Mouse (Mus musculus) limb, embryonic 13.5 days (tissue): Measurements from ENCODE around the gene Hpgds. TPM values are rescaled to one million over a fixed set of nuclear protein-coding genes. Genes with fewer than 3 reads are reported as not detected.

Experiments used
- ATAC-seq: fragments of 200-750 bp; cut with Nextera tagmentation; 2 replicates; pipeline ENCODE4 v1.8.0; 2017; ENCODE audit warnings: low read depth, moderate number of reproducible peaks, moderate TSS enrichment; ENCODE audit not compliant: low FRiP score
- H3K27ac ChIP-seq: fragments of 300-500 bp; sonication (generic); 2 replicates; pipeline ENCODE4 v1.5.1; 2015; ENCODE audit warnings: inconsistent platforms, mild to moderate bottlenecking, moderate library complexity
- H3K27me3 ChIP-seq: fragments of 300-500 bp; sonication (generic); 2 replicates; pipeline ENCODE4 v1.6.1; 2015; ENCODE audit warnings: mild to moderate bottlenecking, inconsistent platforms
- H3K36me3 ChIP-seq: fragments of 300-500 bp; sonication (generic); 2 replicates; pipeline ENCODE4 v1.6.1; 2015; ENCODE audit warnings: inconsistent platforms, mild to moderate bottlenecking, moderate library complexity
- H3K4me1 ChIP-seq: fragments of 300-500 bp; sonication (generic); 2 replicates; pipeline ENCODE4 v1.6.1; 2015; ENCODE audit warnings: inconsistent platforms
- H3K4me2 ChIP-seq: fragments of 300-500 bp; sonication (generic); replicated peaks from 2 replicates; pipeline ENCODE4 v1.6.1; 2015; ENCODE audit warnings: inconsistent platforms, mild to moderate bottlenecking, moderate library complexity
- H3K4me3 ChIP-seq: fragments of 300-500 bp; sonication (generic); 2 replicates; pipeline ENCODE4 v1.5.1; 2015; ENCODE audit warnings: moderate library complexity, mild to moderate bottlenecking, inconsistent platforms
- H3K9ac ChIP-seq: fragments of 300-500 bp; sonication (generic); 2 replicates; pipeline ENCODE4 v1.6.1; 2015; ENCODE audit warnings: mild to moderate bottlenecking, inconsistent platforms
- H3K9me3 ChIP-seq: fragments of 300-500 bp; sonication (generic); 2 replicates; pipeline ENCODE4 v1.6.1; 2016; ENCODE audit warnings: inconsistent platforms
- WGBS: fragments of 180-500 bp; shearing (Covaris S2); methylation state at CpG from one replicate; pipeline ENCODE4 v1.1.7; 2015; 5-methylcytosine and 5-hydroxymethylcytosine counted together
- polyA plus RNA-seq: library from polyadenylated mRNA; unstranded; fragments of >200 nt; fragmentation: Nextera tagmentation; extraction: Ambion mirVana; gene quantifications from 2 replicates; pipeline ENCODE4 v1.2.1, GENCODE M21; 2015

Gene Hpgds
- polyA plus RNA-seq, 1 experiment from 2014 or later, result 12.3 TPM

DNA sequence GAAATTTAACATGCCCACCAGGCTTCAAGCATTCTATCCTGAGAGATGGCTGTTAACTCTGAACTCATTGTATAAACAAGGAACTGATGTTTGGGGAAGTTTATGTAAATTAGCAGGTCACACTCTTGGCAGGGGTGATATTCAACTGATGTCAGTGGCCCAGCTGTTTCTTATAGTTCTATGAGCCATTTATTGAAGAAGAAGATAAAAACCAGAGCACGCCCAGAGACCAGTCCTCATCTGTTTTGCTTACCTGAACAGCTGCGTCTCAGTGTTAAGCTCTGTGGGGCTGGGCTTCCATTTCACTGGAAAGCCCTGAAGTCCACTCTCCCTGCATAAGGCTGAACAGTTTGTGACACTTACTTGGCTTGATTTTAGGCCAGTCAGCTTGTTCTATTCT, 6.9 kb downstream of the Hpgds start:
- Histone ChIP-seq H3K27ac (no peak overlapping the region), H3K4me2 (no peak overlapping the region), H3K9me3 (no peaks in the 10 kb centered on the region), H3K27me3 (no peaks in the 10 kb centered on the region), H3K9ac (no peak overlapping the region), H3K4me3 (no peak overlapping the region), H3K4me1 (peaks cover 9% of the 10 kb centered on the region; the same call in 1 of the 2 replicates), H3K36me3 (no peaks in the 10 kb centered on the region)
- 24% methylated on average over 2 of the region's 2 CpGs for WGBS
- ATAC-seq, result no peak

DNA sequence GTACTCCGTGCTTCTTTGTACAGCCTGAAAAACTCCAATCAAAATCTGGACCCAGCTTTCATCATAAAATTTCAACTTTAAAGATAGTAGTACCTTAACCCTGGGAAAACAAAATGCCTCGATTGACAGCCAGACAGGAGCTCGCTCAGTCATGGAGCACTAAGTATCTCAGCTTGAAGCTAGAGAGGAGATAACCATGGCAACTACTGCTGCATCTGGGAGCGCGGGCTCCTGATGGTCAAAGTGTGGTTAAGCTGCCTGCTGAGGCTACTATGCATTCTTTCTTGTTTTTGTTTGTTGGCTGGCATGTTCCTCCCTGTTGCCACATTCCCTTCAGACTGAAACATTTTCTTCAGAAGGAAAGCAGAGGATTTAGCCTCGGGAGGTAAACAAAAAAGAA, 12.3 kb downstream of the Hpgds start:
- H3K27me3 ChIP-seq, result no peaks in the 10 kb centered on the region
- WGBS, result 77% methylated on average over 6 of the region's 6 CpGs
- no peaks in the 10 kb centered on the region for H3K9me3 ChIP-seq
- ATAC-seq, result no peak
- no peak overlapping the region for H3K4me3 ChIP-seq
- no peaks in the 10 kb centered on the region for H3K36me3 ChIP-seq
- H3K27ac ChIP-seq, result no peak overlapping the region
- no peak overlapping the region for H3K9ac ChIP-seq
- H3K4me2 ChIP-seq, result no peak overlapping the region
- no peaks in the 10 kb centered on the region for H3K4me1 ChIP-seq

DNA sequence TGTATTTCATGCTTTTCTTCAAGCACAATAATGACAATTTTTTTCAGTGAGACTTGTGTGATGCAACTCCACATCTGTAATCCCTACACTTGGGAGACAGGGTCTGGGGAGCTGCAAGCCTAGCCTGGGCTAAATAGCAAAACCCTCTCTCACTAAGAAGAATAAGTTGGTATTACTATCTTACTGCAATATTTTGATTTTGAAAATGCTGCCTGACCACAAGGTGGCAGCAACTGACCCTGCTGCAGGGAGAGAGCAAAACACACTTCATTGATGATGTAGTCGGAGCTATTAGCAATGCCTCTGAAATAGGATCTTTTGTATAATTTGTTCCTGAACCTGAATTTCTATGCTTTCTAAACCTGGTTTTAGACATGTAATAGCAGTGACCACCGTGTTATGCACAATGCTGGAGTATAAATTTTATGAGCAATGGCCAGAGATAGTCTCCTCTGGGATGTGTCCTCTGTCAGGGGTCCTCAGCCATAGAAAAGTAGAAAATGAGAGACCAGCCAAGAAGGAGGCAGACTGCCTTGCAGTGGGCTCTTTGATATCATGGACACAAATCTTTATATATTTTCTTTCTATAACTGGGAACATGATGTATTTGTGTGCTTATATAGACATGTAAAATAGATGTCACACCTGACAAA, 18.5 kb downstream of the Hpgds start:
- WGBS, result 18% methylated on average over 2 of the region's 2 CpGs
- Histone ChIP-seq H3K4me1 (no peaks in the 10 kb centered on the region), H3K36me3 (no peaks in the 10 kb centered on the region), H3K4me3 (no peak overlapping the region), H3K27ac (no peak overlapping the region), H3K9ac (no peak overlapping the region), H3K4me2 (no peak overlapping the region), H3K27me3 (no peaks in the 10 kb centered on the region), H3K9me3 (no peaks in the 10 kb centered on the region)
- ATAC-seq, result peak; percentile 32; the same call in 1 of the 2 replicates

DNA sequence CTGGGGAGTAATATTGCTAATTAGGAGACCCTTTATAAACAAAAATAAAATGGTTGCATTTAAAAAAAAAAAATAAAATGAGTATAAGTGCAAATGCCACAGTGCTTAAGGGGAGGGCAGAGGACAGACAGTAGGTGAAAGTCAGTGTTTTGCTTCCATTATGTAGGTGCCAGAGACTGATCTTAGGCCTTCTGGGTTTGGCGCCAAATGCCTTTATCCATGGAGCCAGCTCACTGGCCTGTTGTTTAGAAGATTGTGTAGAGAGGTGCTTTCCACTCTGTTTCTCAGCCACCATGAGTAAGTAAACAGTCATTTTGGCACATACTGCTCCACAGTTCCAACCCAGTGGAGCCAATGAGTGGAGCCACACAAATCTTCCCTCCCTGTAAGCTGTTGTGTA, 27.2 kb downstream of the Hpgds start:
- no peak overlapping the region for H3K4me3 ChIP-seq
- 96% methylated on average over 1 of the region's 1 CpGs for WGBS
- H3K36me3 ChIP-seq, result peaks cover 50% of the 10 kb centered on the region
- no peak for ATAC-seq
- H3K4me2 ChIP-seq, result no peak overlapping the region
- H3K4me1 ChIP-seq, result no peaks in the 10 kb centered on the region
- H3K27ac ChIP-seq, result no peak overlapping the region
- no peaks in the 10 kb centered on the region for H3K27me3 ChIP-seq
- no peaks in the 10 kb centered on the region for H3K9me3 ChIP-seq
- H3K9ac ChIP-seq, result no peak overlapping the region

DNA sequence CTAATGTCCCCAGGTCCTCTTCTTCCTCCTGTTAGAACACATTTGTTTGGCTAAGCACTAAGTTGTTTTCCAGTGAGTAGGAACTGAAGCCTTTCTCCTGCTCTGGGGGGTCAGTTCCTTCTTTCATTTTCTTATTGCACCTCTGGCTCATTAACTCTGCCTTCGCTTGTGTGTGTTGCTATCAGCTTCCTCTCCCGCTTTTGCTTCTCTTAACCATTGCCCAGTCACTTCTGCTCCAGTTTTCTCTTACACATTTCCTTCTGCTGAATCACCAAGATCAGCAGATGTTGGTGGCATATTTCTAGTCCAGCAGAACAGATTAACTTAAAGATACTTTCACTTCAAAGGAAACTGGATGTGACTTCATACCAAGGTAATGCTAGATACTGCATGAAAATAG, 29.8 kb downstream of the Hpgds start:
- Histone ChIP-seq H3K27me3 (no peaks in the 10 kb centered on the region), H3K4me1 (no peaks in the 10 kb centered on the region), H3K4me3 (no peak overlapping the region), H3K27ac (no peak overlapping the region), H3K36me3 (peaks cover 61% of the 10 kb centered on the region), H3K9me3 (no peaks in the 10 kb centered on the region), H3K4me2 (no peak overlapping the region), H3K9ac (no peak overlapping the region)
- 93% methylated on average over 2 of the region's 2 CpGs for WGBS
- ATAC-seq, result no peak

DNA sequence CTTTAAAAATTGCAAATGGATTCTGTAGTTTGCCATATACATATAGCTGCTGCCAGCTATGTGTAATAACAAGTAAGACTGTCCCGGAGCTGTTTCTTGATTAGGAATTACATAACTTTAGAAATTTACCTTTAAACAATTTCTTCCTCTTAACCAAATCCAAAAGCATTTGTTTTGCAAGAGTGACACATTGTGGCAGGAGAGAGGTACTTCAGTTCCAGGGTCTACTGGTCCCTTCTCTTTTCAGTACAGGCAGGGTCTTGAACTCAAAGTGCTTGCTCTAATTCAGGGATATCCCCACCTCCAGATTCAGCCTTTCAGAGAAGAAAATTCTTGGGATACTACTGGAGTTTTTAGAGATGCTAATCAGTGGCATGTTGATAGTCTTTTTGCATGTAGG, 65.6 kb downstream of the Hpgds start:
- H3K4me1 ChIP-seq, result no peaks in the 10 kb centered on the region; the same call in 1 of the 2 replicates
- H3K27ac ChIP-seq, result no peak overlapping the region
- H3K4me2 ChIP-seq, result no peak overlapping the region
- no peak overlapping the region for H3K9ac ChIP-seq
- 90% methylated on average over 1 of the region's 1 CpGs for WGBS
- no peak overlapping the region for H3K4me3 ChIP-seq
- H3K9me3 ChIP-seq, result no peaks in the 10 kb centered on the region
- no peaks in the 10 kb centered on the region for H3K27me3 ChIP-seq
- ATAC-seq, result no peak
- peaks cover 48% of the 10 kb centered on the region for H3K36me3 ChIP-seq

DNA sequence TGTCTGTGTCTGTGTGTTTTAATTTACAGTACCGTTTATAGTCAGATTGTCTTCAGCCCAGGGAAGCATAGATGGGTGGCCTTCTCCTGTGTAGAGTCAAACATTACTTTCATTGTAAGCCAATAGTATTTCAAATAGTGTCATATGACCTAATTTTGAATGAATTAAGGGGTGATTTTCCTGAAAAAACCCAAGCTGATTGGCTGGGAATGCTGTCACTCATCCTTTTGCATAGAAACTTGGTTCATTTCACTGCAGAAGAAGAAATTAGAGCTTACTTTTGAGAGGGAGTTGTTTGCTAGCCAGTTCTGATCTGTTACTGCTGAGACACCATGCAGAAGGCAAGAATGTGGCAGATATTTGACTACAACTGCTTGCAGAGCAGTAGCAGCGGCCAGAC, 69.5 kb downstream of the Hpgds start:
- H3K4me3 ChIP-seq, result no peak overlapping the region
- H3K36me3 ChIP-seq, result peaks cover 69% of the 10 kb centered on the region
- no peaks in the 10 kb centered on the region for H3K9me3 ChIP-seq
- H3K27me3 ChIP-seq, result no peaks in the 10 kb centered on the region
- ATAC-seq, result no peak
- no peak overlapping the region for H3K27ac ChIP-seq
- no peaks in the 10 kb centered on the region; the same call in 1 of the 2 replicates for H3K4me1 ChIP-seq
- WGBS, result 84% methylated on average over 2 of the region's 2 CpGs
- no peak overlapping the region for H3K9ac ChIP-seq
- H3K4me2 ChIP-seq, result 0 out of 2 replicates have a peak overlapping the region, but pooled peaks have one; percentile 4

Other genes with a start within 250 kb of the Hpgds start
- gene Smarcad1, start 102.3 kb downstream of the Hpgds start, polyA plus RNA-seq, result 78.5 and 79.8 TPM in 2 replicates
- gene C130060K24Rik, start 236.2 kb upstream of the Hpgds start, polyA plus RNA-seq, result 0.36 and 0.63 TPM in 2 replicates